Mouse (Mus musculus) CH12.LX (cell line): ENCODE data around the gene Fam173a. TPM values are rescaled to one million over a fixed set of nuclear protein-coding genes. Genes with fewer than 3 reads are reported as not detected.

Source experiments
- DNase-seq: peaks from one replicate; pipeline ENCODE4 v3.0.0-alpha.2; 2013; ENCODE audit errors: extremely low read depth
- H3K27ac ChIP-seq: 2 replicates; pipeline ENCODE4 v1.5.1; 2012; ENCODE audit warnings: low read depth, mild to moderate bottlenecking, control low read depth, moderate library complexity; ENCODE audit not compliant: insufficient read depth
- H3K27me3 ChIP-seq: replicated peaks from 2 replicates; pipeline ENCODE3; 2012; ENCODE audit warnings: inconsistent platforms
- H3K36me3 ChIP-seq, 2 experiments: replicated peaks in 1 of 2; 2 replicates each; pipeline versions ENCODE3 to v1.6.1; 2012; ENCODE audit warnings: inconsistent platforms in 1 of 2, low read length in 1 of 2, mild to moderate bottlenecking in 1 of 2, mixed read lengths in 1 of 2, moderate library complexity in 1 of 2; ENCODE audit not compliant: control insufficient read depth in 1 of 2, insufficient read depth in 1 of 2
- H3K4me1 ChIP-seq, 2 experiments: 2 replicates each; pipeline ENCODE4 v1.6.1; 2012; ENCODE audit warnings: inconsistent platforms in 1 of 2, moderate library complexity in 1 of 2; ENCODE audit not compliant: insufficient read depth in 2 of 2, control insufficient read depth in 1 of 2
- H3K4me2 ChIP-seq: 2 replicates; pipeline ENCODE4 v1.6.1; 2012; ENCODE audit warnings: low read depth, mild to moderate bottlenecking, control low read depth; ENCODE audit not compliant: poor library complexity, insufficient read depth, severe bottlenecking
- H3K4me3 ChIP-seq, 3 experiments: fragments of 150-350 bp in 1 of 3; sonication (generic) in 1 of 3; replicated peaks in 1 of 3; 2 replicates each; pipeline versions ENCODE3 to v1.5.1; 2011 to 2012; ENCODE audit warnings: low read depth in 2 of 3, low read length in 2 of 3, mild to moderate bottlenecking in 2 of 3, moderate library complexity in 2 of 3, control low read depth in 1 of 3, improper control_type of control experiment in 1 of 3, inconsistent platforms in 1 of 3, mixed read lengths in 1 of 3; ENCODE audit not compliant: poor library complexity in 1 of 3
- H3K79me2 ChIP-seq: replicated peaks from 2 replicates; pipeline ENCODE4 v1.6.1; 2012; ENCODE audit warnings: mild to moderate bottlenecking, moderate library complexity; ENCODE audit not compliant: control insufficient read depth, poor library complexity, insufficient read depth, severe bottlenecking; ENCODE audit errors: extremely low read depth
- H3K9ac ChIP-seq: 2 replicates; pipeline ENCODE4 v1.6.1; 2012; ENCODE audit warnings: low read depth, mild to moderate bottlenecking, control low read depth, moderate library complexity; ENCODE audit not compliant: insufficient read depth
- H3K9me3 ChIP-seq: replicated peaks from 2 replicates; pipeline ENCODE3; 2012; ENCODE audit warnings: low read length, inconsistent platforms, mixed read lengths
- CHD1 ChIP-seq: IDR thresholded peaks from 2 replicates; pipeline ENCODE4 v1.6.1; 2012; ENCODE audit warnings: low read depth, low read length, improper control_type of control experiment, inconsistent platforms
- CTCF ChIP-seq, 2 experiments: IDR thresholded peaks in 1 of 2; conservative IDR thresholded peaks in 1 of 2; 2 replicates each; pipeline ENCODE4 v1.5.1; 2011 to 2012; ENCODE audit warnings: low read depth in 2 of 2, low read length in 2 of 2, improper control_type of control experiment in 1 of 2, inconsistent platforms in 1 of 2, mild to moderate bottlenecking in 1 of 2, moderate library complexity in 1 of 2
- E2F4 ChIP-seq: IDR thresholded peaks from 2 replicates; pipeline ENCODE4 v1.6.1; 2011; ENCODE audit warnings: low read depth, low read length, improper control_type of control experiment; ENCODE audit not compliant: insufficient replicate concordance
- EP300 ChIP-seq: IDR thresholded peaks from 2 replicates; pipeline ENCODE4 v1.6.1; 2011; ENCODE audit warnings: low read length, improper control_type of control experiment
- IRF4 ChIP-seq: IDR thresholded peaks from 2 replicates; pipeline ENCODE4 v1.6.1; 2014; ENCODE audit warnings: low read depth, mild to moderate bottlenecking, inconsistent platforms, low read length, improper control_type of control experiment
- JUN ChIP-seq: IDR thresholded peaks from 2 replicates; pipeline ENCODE4 v1.6.1; 2011; ENCODE audit warnings: low read depth, mild to moderate bottlenecking, low read length, improper control_type of control experiment, moderate library complexity; ENCODE audit not compliant: insufficient read depth
- JUND ChIP-seq: conservative IDR thresholded peaks from 2 replicates; pipeline ENCODE4 v1.6.1; 2011; ENCODE audit warnings: low read depth, low read length, improper control_type of control experiment
- MEF2A ChIP-seq: IDR thresholded peaks from 2 replicates; pipeline ENCODE4 v1.6.1; 2014; ENCODE audit warnings: low read depth, mild to moderate bottlenecking, inconsistent platforms, low read length, improper control_type of control experiment, borderline replicate concordance
- MXI1 ChIP-seq: IDR thresholded peaks from 2 replicates; pipeline ENCODE4 v1.6.1; 2011; ENCODE audit warnings: mild to moderate bottlenecking, low read depth, low read length, improper control_type of control experiment
- NRF1 ChIP-seq: IDR thresholded peaks from 2 replicates; pipeline ENCODE4 v1.6.1; 2014; ENCODE audit warnings: low read depth, mild to moderate bottlenecking, inconsistent platforms, low read length, improper control_type of control experiment, moderate library complexity
- PAX5 ChIP-seq: IDR thresholded peaks from 2 replicates; pipeline ENCODE4 v1.6.1; 2012; ENCODE audit warnings: low read length, inconsistent platforms, mixed read lengths
- POLR2A ChIP-seq: IDR thresholded peaks from 2 replicates; pipeline ENCODE4 v1.6.1; 2011; ENCODE audit warnings: low read depth, mild to moderate bottlenecking, improper control_type of control experiment, low read length
- POLR2AphosphoS2 ChIP-seq: IDR thresholded peaks from 2 replicates; pipeline ENCODE4 v1.6.1; 2011; ENCODE audit warnings: low read depth, low read length, improper control_type of control experiment
- RAD21 ChIP-seq: IDR thresholded peaks from 2 replicates; pipeline ENCODE4 v1.6.1; 2011; ENCODE audit warnings: low read depth, mild to moderate bottlenecking, low read length, improper control_type of control experiment, moderate library complexity
- RCOR1 ChIP-seq: conservative IDR thresholded peaks from 2 replicates; pipeline ENCODE4 v1.6.1; 2012; ENCODE audit warnings: low read depth, mild to moderate bottlenecking, inconsistent platforms, low read length, improper control_type of control experiment
- SMC3 ChIP-seq: IDR thresholded peaks from 2 replicates; pipeline ENCODE4 v1.6.1; 2011; ENCODE audit warnings: low read depth, low read length, improper control_type of control experiment
- TBP ChIP-seq: conservative IDR thresholded peaks from 2 replicates; pipeline ENCODE4 v1.6.1; 2011; ENCODE audit warnings: low read depth, low read length, improper control_type of control experiment
- TCF12 ChIP-seq: IDR thresholded peaks from 2 replicates; pipeline ENCODE4 v1.6.1; 2014; ENCODE audit warnings: low read depth, mild to moderate bottlenecking, inconsistent platforms, low read length, improper control_type of control experiment
- UBTF ChIP-seq: IDR thresholded peaks from 2 replicates; pipeline ENCODE4 v1.6.1; 2012; ENCODE audit warnings: low read depth, mild to moderate bottlenecking, inconsistent platforms, low read length, improper control_type of control experiment, moderate library complexity
- USF2 ChIP-seq: conservative IDR thresholded peaks from 2 replicates; pipeline ENCODE4 v1.6.1; 2011; ENCODE audit warnings: low read depth, low read length, improper control_type of control experiment
- ZMIZ1 ChIP-seq: IDR thresholded peaks from 2 replicates; pipeline ENCODE4 v1.6.1; 2012; ENCODE audit warnings: low read depth, mild to moderate bottlenecking, inconsistent platforms, low read length, improper control_type of control experiment
- ZNF384 ChIP-seq: IDR thresholded peaks from 2 replicates; pipeline ENCODE4 v1.6.1; 2012; ENCODE audit warnings: low read depth, low read length, improper control_type of control experiment, inconsistent platforms
- dilution Hi-C: fragments of 300-500 bp; cut with MboI; formaldehyde crosslinking; loops from 2 replicates; pipeline ENCODE4 v1.14.3; 2020; ENCODE audit warnings: low sequenced_read_pairs; ENCODE audit not compliant: extremely low pct_unique_long_range_greater_than_20kb, extremely low pct_ligation_motif_present
- in situ Hi-C: fragments of 300-500 bp; cut with MboI; formaldehyde crosslinking; loops from 3 replicates; pipeline ENCODE4 v1.14.3; 2019; ENCODE audit warnings: low sequenced_read_pairs, low pct_ligation_motif_present, low pct_unique_long_range_greater_than_20kb, mixed read lengths
- polyA plus RNA-seq: library from polyadenylated mRNA; unstranded; fragments of >175 nt; gene quantifications from 2 replicates; pipeline ENCODE4 v1.2.1, GENCODE M21; 2012; ENCODE audit warnings: low read depth; ENCODE audit not compliant: insufficient read length
- total RNA-seq, 2 experiments: library from RNA; depleted of rRNA; stranded (reverse); fragments of 300-350 nt in 1 of 2; fragments of >200 nt in 1 of 2; gene quantifications; 2 replicates each; pipeline ENCODE4 v1.2.3; 2012 to 2014

Gene Fam173a
- total and polyA plus RNA-seq, 3 experiments = 25.5 to 68.3 (median 25.5) TPM

DNA sequence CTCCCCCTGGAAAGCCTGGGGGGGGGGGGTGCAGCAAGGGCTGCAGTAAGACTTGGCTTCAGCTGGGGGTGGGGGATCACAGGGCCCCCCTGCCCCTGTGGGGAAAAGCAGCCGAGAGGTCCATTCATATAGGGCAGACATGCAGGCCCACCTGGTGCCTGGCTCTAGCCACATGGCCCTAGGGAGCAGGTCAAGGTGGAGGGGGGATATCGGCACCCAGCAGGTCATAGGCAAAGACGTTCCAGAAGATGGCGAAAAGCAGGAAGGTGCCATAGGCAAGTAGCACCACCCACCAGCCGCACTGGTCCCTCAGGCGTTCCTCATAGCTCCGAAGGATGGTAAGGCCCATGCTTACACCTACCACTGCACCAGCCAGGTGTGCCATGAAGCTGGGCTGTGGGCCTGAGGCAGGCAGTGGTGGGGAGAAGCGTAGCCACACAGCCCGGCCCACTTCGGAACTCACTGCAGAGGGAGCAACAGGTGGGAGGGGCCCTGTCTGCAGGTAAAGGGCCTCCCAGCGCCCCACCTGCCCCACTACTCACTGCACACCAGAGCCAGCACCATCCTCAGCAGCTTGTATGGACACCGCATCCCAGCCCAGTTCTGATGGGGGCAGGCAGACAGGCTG is 42.0 kb upstream of the Fam173a start:
- TF ChIP-seq RCOR1 = no peak
- no peak for TF ChIP-seq CHD1
- no peak for TF ChIP-seq E2F4
- TF ChIP-seq POLR2AphosphoS2 = no peak
- TF ChIP-seq PAX5 = no peak
- no peak for TF ChIP-seq JUN
- no peak for TF ChIP-seq ZMIZ1
- no peak for TF ChIP-seq MXI1
- no peak for TF ChIP-seq RAD21
- TF ChIP-seq ZNF384 = no peak
- no peak for TF ChIP-seq USF2
- TF ChIP-seq IRF4 = no peak
- no peak for TF ChIP-seq SMC3
- no peak for TF ChIP-seq JUND
- TF ChIP-seq TCF12 = no peak
- TF ChIP-seq POLR2A = no peak
- TF ChIP-seq CTCF (conservative IDR thresholded peaks at IDR 0.05 in 1 of 2, IDR thresholded peaks at IDR 0.05 in 1 of 2; ENCODE audit: low read depth in 2 of 2, low read length in 2 of 2) = no peak
- TF ChIP-seq, all 38 proteins: peak for 0
- H3K9ac ChIP-seq = no peak overlapping the region
- H3K36me3 ChIP-seq = peaks cover 62 to 76% of the 10 kb centered on the region in 2 experiments
- 0 out of 2 replicates have a peak overlapping the region, but pooled peaks have one; percentile 33 for H3K4me2 ChIP-seq
- DNase-seq = no peak
- no peak overlapping the region for H3K27ac ChIP-seq
- dilution Hi-C loops = no loop called here
- no peak overlapping the region for H3K4me3 ChIP-seq
- in situ Hi-C loops = no loop called here
- peaks cover 14% of the 10 kb centered on the region for H3K79me2 ChIP-seq
- H3K27me3 ChIP-seq = no peaks in the 10 kb centered on the region
- no peaks in the 10 kb centered on the region for H3K9me3 ChIP-seq
- peaks cover 16 to 37% of the 10 kb centered on the region in 2 experiments for H3K4me1 ChIP-seq

DNA sequence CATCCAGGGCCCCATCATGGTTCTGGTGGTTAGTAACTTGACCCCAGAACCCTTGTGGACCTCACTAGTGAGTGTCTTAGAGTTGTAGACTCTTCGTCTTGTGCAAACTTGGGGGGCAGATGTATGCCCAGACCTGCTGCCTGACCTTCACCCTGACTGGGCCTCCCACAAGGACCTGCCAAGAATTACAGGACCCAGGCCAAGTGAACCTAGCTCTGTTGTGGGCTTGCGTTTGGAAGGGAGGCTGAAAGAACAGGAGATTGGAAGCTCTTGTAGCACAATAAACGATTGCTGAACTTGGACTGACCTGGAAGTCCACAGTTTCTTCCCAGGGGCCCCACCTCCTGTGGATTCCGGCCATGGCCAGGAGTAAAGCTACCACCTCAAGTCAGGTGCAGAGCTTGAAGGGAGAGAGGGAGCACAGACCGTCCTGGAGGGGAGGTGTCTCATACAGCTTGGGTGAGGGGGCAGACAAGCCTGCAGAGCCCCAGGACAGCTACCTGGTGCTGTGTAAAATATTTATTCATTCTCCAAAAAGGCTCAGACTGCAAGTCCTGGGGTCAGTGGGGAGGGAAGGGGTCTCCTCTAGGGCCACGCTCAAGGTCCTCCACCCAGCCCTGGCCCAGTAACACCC is 41.4 kb upstream of the Fam173a start:
- dilution Hi-C loops = no loop called here
- in situ Hi-C loops = no loop called here
- Histone ChIP-seq H3K27me3 (no peaks in the 10 kb centered on the region), H3K36me3 (peaks cover 56 to 76% of the 10 kb centered on the region in 2 experiments), H3K4me1 (peaks cover 16 to 40% of the 10 kb centered on the region in 2 experiments), H3K4me3 (peak overlapping the region; percentile 69 to 81 (median 71)), H3K79me2 (peaks cover 14% of the 10 kb centered on the region), H3K4me2 (peak overlapping the region; percentile 33), H3K9me3 (no peaks in the 10 kb centered on the region), H3K27ac (no peak overlapping the region), H3K9ac (peak overlapping the region; percentile 84; the same call in 1 of the 2 replicates)
- DNase-seq = no peak
- TF ChIP-seq TCF12 = no peak
- no peak for TF ChIP-seq RCOR1
- no peak for TF ChIP-seq MEF2A
- no peak for TF ChIP-seq ZNF384
- no peak for TF ChIP-seq TBP
- TF ChIP-seq E2F4 = no peak
- no peak for TF ChIP-seq JUND
- TF ChIP-seq UBTF = no peak
- no peak for TF ChIP-seq NRF1
- TF ChIP-seq EP300 = no peak
